Mouse (Mus musculus): ENCODE results near the gene Ccdc96. TPM values are rescaled to one million over a fixed set of nuclear protein-coding genes. Genes with fewer than 3 reads are reported as not detected.

Ccdc96 gene
- 0.49 and 0.52 TPM in 2 replicates for total RNA-seq (2021)
- long read RNA-seq, experiment 1, partial matches to known transcripts: 0 of 1 reads
- long read RNA-seq, experiment 1, other reads (novel, unspliced or antisense): 1 of 1 reads
- long read RNA-seq, experiment 2: 0 reads

DNA sequence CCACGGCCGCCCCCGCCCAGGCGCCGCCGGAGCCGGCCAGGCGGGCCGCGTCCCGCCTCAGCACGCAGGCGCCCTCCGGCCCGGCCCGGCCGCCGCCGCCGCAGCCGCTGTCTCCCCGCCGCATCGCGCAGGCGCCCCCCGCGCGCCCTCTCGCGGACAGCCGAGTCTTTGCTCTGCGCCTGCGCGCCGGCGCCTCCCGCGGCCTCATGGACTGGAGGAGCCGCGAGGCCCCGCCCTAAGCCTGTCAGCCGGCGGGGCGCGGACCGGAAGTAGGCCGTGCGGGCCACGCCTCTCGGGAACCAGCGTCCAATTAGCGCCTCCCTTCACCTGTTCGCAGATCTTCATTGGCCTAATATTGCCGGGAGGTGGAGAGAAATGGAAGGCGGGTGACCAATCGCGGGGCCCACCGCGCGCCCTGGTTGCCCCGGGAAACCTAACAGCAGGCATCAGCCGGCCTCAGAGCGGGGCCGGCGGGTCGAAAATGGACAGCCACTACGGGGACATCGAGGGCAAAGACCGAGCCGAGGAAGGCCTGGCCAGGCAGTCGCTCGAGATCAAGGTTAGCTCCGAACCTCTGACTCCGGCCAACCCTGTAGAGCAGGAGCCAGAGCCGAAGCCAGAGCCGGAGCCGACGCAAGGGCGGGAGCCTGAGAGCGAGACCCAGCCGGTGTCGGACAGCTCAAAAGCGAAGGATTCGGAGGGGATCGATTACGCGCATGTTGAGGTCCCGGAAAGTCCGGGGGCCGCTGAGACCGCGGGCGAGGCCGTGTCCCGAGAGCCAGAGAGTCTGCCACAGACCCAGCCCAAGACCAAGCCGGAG, at the start of gene Ccdc96, which contains the start of gene Tada2b:
TSS of gene Ccdc96 (plus strand) at position 418 of the 820 bp plus-strand sequence.
TSS of gene Tada2b (minus strand) at position 115 of the 820 bp plus-strand sequence.
- peak; percentile 99 for DNase-seq

- DNase-seq: no peak
Observed at GRCm38 (mm10) chr5:36436858-36437257, 47.5 kb upstream of the Ccdc96 start.

DNA sequence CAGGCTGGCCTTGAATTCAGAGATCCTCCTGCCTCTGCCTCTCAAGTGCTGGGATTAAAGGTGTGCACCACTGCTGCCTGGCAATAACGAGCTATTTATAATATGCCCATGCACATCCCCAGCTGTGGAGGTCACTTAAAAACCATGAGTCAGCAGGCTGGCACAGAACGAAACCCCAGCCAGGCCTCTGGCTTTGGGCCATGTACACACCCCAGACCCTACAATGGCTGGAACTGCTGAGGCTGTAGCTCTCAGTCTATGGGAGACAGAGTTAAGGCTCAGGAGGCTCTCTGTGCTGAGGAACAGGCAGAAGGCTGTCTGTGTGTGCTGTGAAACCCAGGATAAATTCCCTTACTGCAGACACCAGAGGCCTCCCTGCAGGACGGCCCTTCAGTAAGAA, 43.6 kb upstream of the Ccdc96 start:
- peak; percentile 62 for DNase-seq

- DNase-seq: peak; percentile 67
Observed at GRCm38 (mm10) chr5:36444611-36445010, 39.8 kb upstream of the Ccdc96 start.

DNA sequence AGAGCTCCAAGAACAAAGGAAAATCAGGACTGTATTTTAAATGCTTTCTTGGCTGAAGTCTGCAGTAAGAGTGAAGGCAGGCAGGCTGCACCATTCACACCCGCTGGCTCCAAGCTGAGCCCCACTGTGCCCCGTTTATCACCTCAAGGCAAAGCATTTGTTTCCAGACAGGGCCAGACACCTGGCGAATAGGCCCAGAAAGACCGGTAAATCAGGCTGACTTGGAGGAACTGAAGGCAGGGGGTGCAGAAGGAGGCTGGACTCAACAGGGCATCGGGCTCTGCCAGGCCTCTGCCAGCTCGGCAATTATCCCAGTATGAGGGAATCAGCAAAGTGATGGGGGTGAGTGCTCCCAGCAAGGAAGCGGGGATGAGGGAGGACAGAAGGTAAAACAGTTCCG, 39.4 kb upstream of the Ccdc96 start:
- DNase-seq: no peak

DNA sequence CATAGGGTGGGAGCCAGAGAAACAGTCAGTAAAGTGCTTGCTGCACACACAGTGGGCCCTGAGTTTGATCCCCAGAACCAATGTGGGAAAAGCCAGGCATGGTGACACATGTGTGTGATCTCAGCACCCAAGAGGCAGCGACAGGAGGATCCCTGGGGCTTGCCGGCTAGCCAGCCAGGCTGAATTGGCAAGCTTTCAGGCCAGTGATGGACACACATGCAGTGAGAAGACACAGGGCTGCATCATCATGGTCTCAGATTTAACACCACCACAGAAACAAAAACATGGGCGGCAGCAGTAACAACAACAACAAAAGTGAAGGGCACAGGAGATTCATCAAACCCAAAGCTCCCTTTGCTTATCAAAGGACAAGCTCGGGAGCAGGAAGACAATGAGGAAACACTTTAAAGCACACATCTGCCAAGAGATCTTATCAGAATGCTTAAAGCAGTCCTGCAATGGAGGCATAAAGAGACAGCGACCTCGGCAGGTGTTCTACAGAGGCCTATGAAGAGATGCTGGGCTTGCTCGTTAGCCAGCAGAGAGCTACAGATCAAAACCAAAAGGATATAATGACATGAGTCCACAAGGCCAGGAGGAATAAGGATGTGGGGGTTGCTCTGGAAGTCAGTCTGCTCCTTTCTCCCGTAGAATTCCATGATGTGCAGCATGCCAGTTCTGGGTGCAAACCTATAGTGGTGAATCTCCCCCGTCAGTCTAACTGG, 38.1 kb upstream of the Ccdc96 start:
- peak; percentile 63 for DNase-seq

DNA sequence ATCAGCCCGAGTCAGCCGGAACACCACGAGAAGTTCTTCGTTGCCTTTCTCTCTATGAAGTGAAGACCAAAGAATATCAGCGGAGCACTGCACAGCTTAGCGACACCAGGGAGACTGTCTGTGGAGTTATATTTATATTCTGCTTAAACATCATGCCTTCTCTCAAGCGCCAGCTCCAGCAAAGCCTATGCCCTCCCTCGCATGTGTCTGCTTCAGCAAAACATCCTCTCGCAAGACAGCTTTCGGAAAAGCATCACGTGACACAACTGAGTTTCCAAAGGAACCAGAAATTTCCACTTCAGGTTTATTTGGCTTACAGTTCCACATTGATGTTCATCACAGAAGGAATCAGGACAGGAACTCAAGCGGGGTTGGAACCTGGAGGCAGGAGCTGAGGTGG, 36.5 kb upstream of the Ccdc96 start:
- DNase-seq: no peak

- DNase-seq: peak; percentile 51
Observed at GRCm38 (mm10) chr5:36449710-36450358, 34.6 kb upstream of the Ccdc96 start.

DNA sequence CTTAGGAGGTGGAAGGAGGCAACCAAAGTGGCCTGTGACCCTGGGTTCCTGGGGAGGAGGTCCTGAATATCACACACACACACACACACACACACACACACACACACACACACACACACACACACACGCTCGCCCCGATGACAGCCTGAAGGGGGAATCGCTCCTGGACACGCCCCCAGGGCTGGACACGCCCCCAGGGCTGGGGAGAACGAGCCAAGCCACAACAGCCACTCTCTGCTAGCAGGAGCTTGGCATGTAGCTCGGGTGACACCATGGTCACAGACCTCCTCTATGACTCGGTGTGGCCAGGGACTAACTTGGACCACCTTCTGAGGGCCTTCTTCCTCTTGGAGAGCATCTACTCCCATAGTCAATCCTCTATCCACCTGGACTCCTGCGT, 33.3 kb upstream of the Ccdc96 start:
- DNase-seq: peak; percentile 68

DNA sequence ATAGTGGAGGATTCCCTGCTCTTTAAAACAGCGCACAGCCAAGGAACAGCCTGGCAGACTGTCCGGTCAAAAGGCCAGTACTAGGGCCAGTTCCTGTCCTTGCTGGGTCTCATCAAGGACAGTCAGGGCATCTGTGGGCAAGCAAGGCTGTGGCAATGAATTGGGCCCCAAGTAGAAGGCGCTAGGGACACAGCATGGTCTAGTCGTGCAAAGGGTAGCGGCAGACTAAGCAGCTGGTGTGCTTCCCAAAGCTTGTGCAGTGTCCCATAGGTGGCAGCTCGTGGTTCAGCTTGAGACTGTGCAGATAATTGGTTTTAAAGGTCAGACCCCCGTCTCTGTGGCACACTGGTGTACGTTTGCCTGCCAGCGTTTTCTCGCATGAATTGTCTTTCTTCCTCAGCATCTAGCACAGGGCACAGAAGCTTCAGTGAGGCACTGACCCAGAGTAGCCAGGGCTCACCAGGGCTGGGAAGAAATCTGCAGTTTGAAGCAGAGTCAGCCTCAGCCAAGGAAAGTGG, 32.5 kb upstream of the Ccdc96 start:
- no peak for DNase-seq

DNA sequence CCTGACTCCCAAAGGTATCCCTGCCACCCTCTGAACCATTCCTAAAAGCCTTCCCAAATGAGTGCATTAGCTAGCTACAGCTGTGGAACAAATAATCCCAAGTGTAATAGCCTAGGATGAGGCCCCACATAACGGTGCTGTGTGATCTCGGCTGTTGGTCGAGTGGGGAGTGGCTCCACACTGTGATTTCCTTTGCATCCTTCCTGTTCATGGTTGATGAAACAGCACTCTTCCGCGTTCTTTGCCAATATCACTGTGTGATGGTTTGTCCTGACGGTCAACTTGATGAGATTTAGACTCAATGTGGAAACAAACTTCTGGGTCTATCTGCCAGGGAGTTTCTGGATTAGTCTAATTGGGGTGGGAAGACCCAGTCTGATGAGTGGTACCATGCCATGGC, 31.6 kb upstream of the Ccdc96 start:
- DNase-seq: no peak

DNA sequence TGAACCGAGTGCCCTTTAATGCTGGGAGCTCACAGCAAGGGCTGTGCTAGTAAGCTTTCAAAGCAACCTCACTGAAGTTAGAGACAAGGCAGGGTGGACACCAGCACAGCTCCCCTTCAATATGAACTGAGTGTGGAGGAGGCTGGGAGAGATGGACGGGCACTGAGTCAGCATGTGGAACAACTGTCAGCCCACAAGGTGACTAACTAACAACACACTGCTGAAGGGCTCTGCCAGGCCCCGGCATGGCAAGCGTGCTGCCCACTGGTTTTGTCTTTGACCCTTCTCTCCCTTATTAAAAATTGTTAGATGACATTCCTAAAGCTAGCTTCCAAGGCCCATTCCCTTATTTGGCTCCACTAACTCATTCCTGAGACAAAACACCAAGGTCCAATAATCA, 26.7 kb upstream of the Ccdc96 start:
- DNase-seq: peak; percentile 59

- DNase-seq: peak; percentile 71
Observed at GRCm38 (mm10) chr5:36458926-36459325, 25.5 kb upstream of the Ccdc96 start.

DNA sequence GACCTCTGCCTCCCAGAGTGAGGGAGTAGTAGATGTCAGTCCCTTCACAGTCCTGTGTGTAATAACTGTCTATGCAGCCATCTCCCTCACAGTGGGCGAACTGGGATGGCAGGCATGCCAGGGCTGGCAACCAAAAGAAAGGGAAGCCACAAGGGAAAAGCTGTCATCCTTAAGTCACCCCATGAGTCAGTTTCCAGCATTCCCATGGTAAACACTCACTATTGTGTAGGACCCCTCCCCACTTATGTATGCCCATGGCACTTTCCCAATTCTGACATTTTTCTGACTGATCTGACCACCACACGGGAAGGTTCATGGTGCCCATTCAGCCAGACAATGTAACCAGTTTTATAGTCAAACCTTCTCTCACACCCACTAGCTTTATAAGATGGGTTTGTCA, 23.7 kb upstream of the Ccdc96 start:
- DNase-seq: no peak

DNA sequence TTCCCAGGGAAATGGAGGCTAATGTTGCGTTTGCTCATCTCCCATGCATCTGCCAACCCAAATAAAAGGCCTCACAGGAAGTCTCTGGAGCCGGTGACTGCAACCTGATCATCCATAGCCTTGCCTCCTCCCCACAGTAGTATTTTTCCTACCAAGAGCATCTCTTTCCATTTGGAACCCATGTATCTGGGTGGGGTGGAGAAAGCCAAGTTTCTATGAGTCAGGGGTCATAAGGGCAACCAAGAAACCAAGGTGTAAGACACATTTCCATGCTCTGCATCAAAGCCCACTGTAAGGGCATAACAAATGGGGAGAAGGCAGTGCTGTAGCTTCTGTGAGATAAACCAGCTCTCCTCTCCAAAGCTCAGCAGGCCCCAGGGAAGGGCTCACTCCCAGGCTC, 23.2 kb upstream of the Ccdc96 start:
- DNase-seq: no peak

DNA sequence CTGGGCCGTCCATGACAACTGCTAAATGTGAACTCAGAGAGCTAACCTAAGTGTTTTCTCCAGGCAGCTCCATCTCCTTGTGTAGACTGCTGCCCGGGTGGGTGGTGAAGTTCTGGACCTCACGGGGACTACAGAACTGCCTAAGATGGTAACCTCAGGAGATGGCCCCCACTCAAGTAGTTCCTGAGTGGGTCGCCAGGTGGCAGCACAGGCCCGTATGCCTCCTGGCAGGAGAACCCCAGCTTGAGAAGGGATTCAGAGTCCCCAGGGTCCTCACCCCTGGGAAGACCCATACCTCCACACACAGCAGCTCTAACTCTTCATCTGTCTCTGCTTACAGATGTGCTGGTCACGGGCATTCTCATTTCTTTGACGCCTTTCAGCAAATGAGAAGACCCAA, 21.6 kb upstream of the Ccdc96 start:
- peak; percentile 88 for DNase-seq

DNA sequence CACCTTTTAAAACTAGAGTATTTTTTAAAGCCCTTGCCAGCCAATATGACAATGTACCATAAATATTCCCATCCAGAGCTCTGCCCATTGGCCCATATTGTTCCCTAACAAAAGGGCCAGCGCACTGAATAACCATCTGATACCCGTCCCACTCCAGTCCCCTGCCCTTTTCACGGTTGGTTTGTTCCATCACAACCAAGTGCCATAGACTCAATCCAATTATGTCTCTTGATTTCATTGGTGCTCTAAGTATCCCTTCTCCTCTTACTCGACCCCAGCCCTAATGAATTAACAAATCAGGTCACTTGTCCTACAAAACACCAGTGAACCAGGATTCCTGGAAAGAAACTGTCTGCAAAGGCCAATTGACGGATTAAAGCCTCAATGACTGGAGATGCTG, 21.0 kb upstream of the Ccdc96 start:
- DNase-seq: no peak

DNA sequence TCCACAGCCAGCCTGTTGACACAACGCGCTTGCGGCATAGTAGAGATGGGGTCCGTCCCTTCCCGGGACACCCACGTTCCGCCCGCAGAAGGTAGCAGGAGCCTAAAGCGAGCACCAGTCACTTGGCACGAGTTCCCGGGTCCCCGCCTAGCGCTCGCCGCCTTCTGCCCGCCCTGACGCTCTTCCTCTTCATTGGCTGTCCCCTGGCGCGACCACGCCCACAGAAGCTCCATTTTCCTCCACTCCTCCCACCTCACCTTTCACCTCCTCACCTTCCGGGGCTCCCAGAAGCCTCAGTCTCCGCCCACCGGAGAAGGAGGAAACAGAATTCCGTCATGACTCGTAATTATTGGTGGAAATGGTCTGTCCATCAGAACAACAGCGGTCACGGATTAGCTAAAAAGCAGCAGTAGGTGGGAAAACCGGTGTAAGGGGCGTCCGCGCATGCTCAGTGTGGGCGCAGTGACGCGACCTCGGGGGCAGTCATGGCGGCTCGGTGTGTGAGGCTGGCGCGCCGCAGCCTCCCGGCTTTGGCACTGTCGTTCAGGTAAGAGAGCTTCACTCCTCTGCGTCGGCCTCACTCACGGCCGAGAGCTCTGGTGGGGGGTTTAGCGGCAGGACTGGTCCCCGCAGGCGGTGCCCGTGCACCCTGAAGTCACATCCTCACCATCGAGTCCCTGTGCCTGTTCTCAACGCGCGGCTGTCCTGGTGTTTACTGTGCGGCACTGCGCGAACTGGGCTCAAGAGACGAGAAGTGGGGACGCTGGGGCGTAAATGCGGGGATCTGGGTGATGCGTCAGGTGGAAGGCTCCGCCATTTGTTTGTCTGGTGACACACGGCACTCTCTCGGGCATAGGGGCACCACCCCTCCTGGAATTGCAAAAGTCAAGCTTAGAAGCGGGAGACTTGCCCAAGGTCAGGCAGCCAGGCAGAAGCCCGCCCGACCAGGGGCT, 19.4 kb upstream of the Ccdc96 start, which contains the start of gene Grpel1:
TSS of gene Grpel1 (plus strand) at position 290 of the 953 bp plus-strand sequence.
- peak; percentile 97 for DNase-seq

- DNase-seq: no peak
Observed at GRCm38 (mm10) chr5:36465889-36466288, 18.5 kb upstream of the Ccdc96 start.

DNA sequence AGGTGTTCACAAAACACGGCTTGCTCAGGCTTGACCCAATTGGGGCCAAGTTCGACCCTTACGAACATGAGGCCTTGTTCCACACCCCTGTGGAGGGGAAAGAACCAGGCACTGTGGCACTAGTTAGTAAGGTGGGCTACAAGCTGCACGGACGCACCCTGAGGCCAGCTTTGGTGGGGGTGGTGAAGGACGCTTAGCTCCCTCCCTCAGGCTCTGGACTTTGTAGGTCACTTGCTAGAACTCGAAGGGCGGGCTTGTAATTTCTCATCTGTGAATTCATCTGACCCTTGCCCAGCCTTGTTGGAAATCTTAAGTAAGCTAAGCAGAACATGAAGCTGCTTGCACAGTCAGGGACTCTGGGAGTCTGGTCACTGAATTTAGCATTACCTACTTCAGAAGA, 13.2 kb upstream of the Ccdc96 start:
- DNase-seq: no peak

All from adrenal gland, postnatal 14 days (tissue).